In the genomic region with DNA sequence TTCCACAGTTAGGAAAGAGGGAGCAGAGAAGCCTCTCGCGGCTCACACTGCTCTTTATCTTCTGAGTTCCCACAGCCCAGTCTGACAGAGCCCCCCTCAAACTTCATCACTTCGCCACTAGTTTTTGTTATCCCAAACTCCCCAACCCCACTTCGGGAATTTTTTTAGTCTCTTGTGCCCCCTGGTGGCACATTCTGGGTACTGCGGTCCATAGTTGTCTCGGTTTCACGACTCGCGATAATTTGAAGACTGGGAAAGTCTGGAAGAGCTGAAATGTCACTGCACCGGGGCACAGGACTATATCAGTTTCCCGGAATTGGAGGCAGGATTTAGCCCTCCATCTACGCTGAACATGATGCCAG, we compare ENCODE assay signal across 1 mouse cellular context.
TF ChIP-seq lines count a peak whose summit lies in the region.

No protein-coding gene starts in this region.

TF ChIP-seq in MEL, 35 proteins besides CTCF, POLR2A, EP300 and RAD21 (continued from another document):
- TF ChIP-seq MEF2A (IDR thresholded peaks at IDR 0.05; ENCODE audit: extremely low read depth, insufficient replicate concordance, low read depth, low read length, poor library complexity, severe bottlenecking), result no peak
- no peak for TF ChIP-seq NELFE (IDR thresholded peaks at IDR 0.05; ENCODE audit: low read depth, low read length)
- TF ChIP-seq USF2 (IDR thresholded peaks at IDR 0.05; ENCODE audit: borderline replicate concordance in 1 of 2, insufficient read depth in 1 of 2, low read depth in 1 of 2, low read length in 2 of 2), result no peak
- TF ChIP-seq UBTF (IDR thresholded peaks at IDR 0.05; ENCODE audit: borderline replicate concordance, insufficient read depth, low read depth, low read length), result no peak
- TF ChIP-seq HCFC1 (IDR thresholded peaks at IDR 0.05; ENCODE audit: low read depth, low read length), result no peak
- no peak for TF ChIP-seq E2F4 (IDR thresholded peaks at IDR 0.05; ENCODE audit: borderline replicate concordance, low read depth, low read length)
- TF ChIP-seq TAL1 (IDR thresholded peaks at IDR 0.05; ENCODE audit: low read length), result no peak
- peak; percentile 100 for TF ChIP-seq ZC3H11A (IDR thresholded peaks at IDR 0.05; ENCODE audit: low read depth, low read length)
- TF ChIP-seq MAZ (IDR thresholded peaks at IDR 0.05; ENCODE audit: low read depth, low read length), result no peak; the same call in 1 of the 2 replicates
- peak; percentile 39; the same call in 1 of the 2 replicates for TF ChIP-seq ZNF384 (IDR thresholded peaks at IDR 0.05; ENCODE audit: low read depth, low read length)
- no peak; the same call in 1 of the 2 replicates for TF ChIP-seq MAX (IDR thresholded peaks at IDR 0.05; ENCODE audit: low read length)
- no peak for TF ChIP-seq TCF12 (IDR thresholded peaks at IDR 0.05; ENCODE audit: low read depth, low read length)
- TF ChIP-seq BHLHE40 (IDR thresholded peaks at IDR 0.05; ENCODE audit: borderline replicate concordance, low read depth, low read length), result no peak
- peak; percentile 13; the same call in 1 of the 2 replicates for TF ChIP-seq MXI1 (IDR thresholded peaks at IDR 0.05; ENCODE audit: low read depth, low read length)
- TF ChIP-seq TBP (IDR thresholded peaks at IDR 0.05; ENCODE audit: low read depth, low read length), result 0 out of 2 replicates have a peak, but pooled peaks have one; percentile 17
- no peak for TF ChIP-seq NRF1 (IDR thresholded peaks at IDR 0.05; ENCODE audit: insufficient read depth, low read depth, low read length, poor library complexity, severe bottlenecking)
- no peak; the same call in 1 of the 2 replicates for TF ChIP-seq GATA1 (IDR thresholded peaks at IDR 0.05; ENCODE audit: low read depth, low read length)
- TF ChIP-seq SIN3A (IDR thresholded peaks at IDR 0.05; ENCODE audit: low read length), result peak; percentile 55
- peak; percentile 100 for TF ChIP-seq SMC3 (IDR thresholded peaks at IDR 0.05; ENCODE audit: low read depth, low read length)
TF ChIP-seq in MEL: peak in this region for 8.
